Mouse (Mus musculus) CH12.LX (cell line): ENCODE data around the gene Dnah3. TPM values are rescaled to one million over a fixed set of nuclear protein-coding genes. Genes with fewer than 3 reads are reported as not detected.

Source experiments
- DNase-seq: peaks from one replicate; pipeline ENCODE4 v3.0.0-alpha.2; 2013; ENCODE audit errors: extremely low read depth
- H3K27ac ChIP-seq: 2 replicates; pipeline ENCODE4 v1.5.1; 2012; ENCODE audit warnings: low read depth, mild to moderate bottlenecking, control low read depth, moderate library complexity; ENCODE audit not compliant: insufficient read depth
- H3K27me3 ChIP-seq: replicated peaks from 2 replicates; pipeline ENCODE3; 2012; ENCODE audit warnings: inconsistent platforms
- H3K36me3 ChIP-seq, 2 experiments: replicated peaks in 1 of 2; 2 replicates each; pipeline versions ENCODE3 to v1.6.1; 2012; ENCODE audit warnings: inconsistent platforms in 1 of 2, low read length in 1 of 2, mild to moderate bottlenecking in 1 of 2, mixed read lengths in 1 of 2, moderate library complexity in 1 of 2; ENCODE audit not compliant: control insufficient read depth in 1 of 2, insufficient read depth in 1 of 2
- H3K4me1 ChIP-seq, 2 experiments: 2 replicates each; pipeline ENCODE4 v1.6.1; 2012; ENCODE audit warnings: inconsistent platforms in 1 of 2, moderate library complexity in 1 of 2; ENCODE audit not compliant: insufficient read depth in 2 of 2, control insufficient read depth in 1 of 2
- H3K4me2 ChIP-seq: 2 replicates; pipeline ENCODE4 v1.6.1; 2012; ENCODE audit warnings: low read depth, mild to moderate bottlenecking, control low read depth; ENCODE audit not compliant: poor library complexity, insufficient read depth, severe bottlenecking
- H3K4me3 ChIP-seq, 3 experiments: fragments of 150-350 bp in 1 of 3; sonication (generic) in 1 of 3; replicated peaks in 1 of 3; 2 replicates each; pipeline versions ENCODE3 to v1.5.1; 2011 to 2012; ENCODE audit warnings: low read depth in 2 of 3, low read length in 2 of 3, mild to moderate bottlenecking in 2 of 3, moderate library complexity in 2 of 3, control low read depth in 1 of 3, improper control_type of control experiment in 1 of 3, inconsistent platforms in 1 of 3, mixed read lengths in 1 of 3; ENCODE audit not compliant: poor library complexity in 1 of 3
- H3K79me2 ChIP-seq: replicated peaks from 2 replicates; pipeline ENCODE4 v1.6.1; 2012; ENCODE audit warnings: mild to moderate bottlenecking, moderate library complexity; ENCODE audit not compliant: control insufficient read depth, poor library complexity, insufficient read depth, severe bottlenecking; ENCODE audit errors: extremely low read depth
- H3K9ac ChIP-seq: 2 replicates; pipeline ENCODE4 v1.6.1; 2012; ENCODE audit warnings: low read depth, mild to moderate bottlenecking, control low read depth, moderate library complexity; ENCODE audit not compliant: insufficient read depth
- H3K9me3 ChIP-seq: replicated peaks from 2 replicates; pipeline ENCODE3; 2012; ENCODE audit warnings: low read length, inconsistent platforms, mixed read lengths
- CHD1 ChIP-seq: IDR thresholded peaks from 2 replicates; pipeline ENCODE4 v1.6.1; 2012; ENCODE audit warnings: low read depth, low read length, improper control_type of control experiment, inconsistent platforms
- CTCF ChIP-seq, 2 experiments: IDR thresholded peaks in 1 of 2; conservative IDR thresholded peaks in 1 of 2; 2 replicates each; pipeline ENCODE4 v1.5.1; 2011 to 2012; ENCODE audit warnings: low read depth in 2 of 2, low read length in 2 of 2, improper control_type of control experiment in 1 of 2, inconsistent platforms in 1 of 2, mild to moderate bottlenecking in 1 of 2, moderate library complexity in 1 of 2
- ELF1 ChIP-seq: IDR thresholded peaks from 2 replicates; pipeline ENCODE4 v1.6.1; 2014; ENCODE audit warnings: low read depth, mild to moderate bottlenecking, inconsistent platforms, low read length, improper control_type of control experiment
- HCFC1 ChIP-seq: IDR thresholded peaks from 2 replicates; pipeline ENCODE4 v1.6.1; 2012; ENCODE audit warnings: low read depth, mild to moderate bottlenecking, inconsistent platforms, low read length, improper control_type of control experiment
- JUND ChIP-seq: conservative IDR thresholded peaks from 2 replicates; pipeline ENCODE4 v1.6.1; 2011; ENCODE audit warnings: low read depth, low read length, improper control_type of control experiment
- MAZ ChIP-seq: IDR thresholded peaks from 2 replicates; pipeline ENCODE4 v1.6.1; 2012; ENCODE audit warnings: low read depth, mild to moderate bottlenecking, inconsistent platforms, low read length, improper control_type of control experiment, moderate library complexity
- POLR2A ChIP-seq: IDR thresholded peaks from 2 replicates; pipeline ENCODE4 v1.6.1; 2011; ENCODE audit warnings: low read depth, mild to moderate bottlenecking, improper control_type of control experiment, low read length
- RAD21 ChIP-seq: IDR thresholded peaks from 2 replicates; pipeline ENCODE4 v1.6.1; 2011; ENCODE audit warnings: low read depth, mild to moderate bottlenecking, low read length, improper control_type of control experiment, moderate library complexity
- RCOR1 ChIP-seq: conservative IDR thresholded peaks from 2 replicates; pipeline ENCODE4 v1.6.1; 2012; ENCODE audit warnings: low read depth, mild to moderate bottlenecking, inconsistent platforms, low read length, improper control_type of control experiment
- SMC3 ChIP-seq: IDR thresholded peaks from 2 replicates; pipeline ENCODE4 v1.6.1; 2011; ENCODE audit warnings: low read depth, low read length, improper control_type of control experiment
- TBP ChIP-seq: conservative IDR thresholded peaks from 2 replicates; pipeline ENCODE4 v1.6.1; 2011; ENCODE audit warnings: low read depth, low read length, improper control_type of control experiment
- UBTF ChIP-seq: IDR thresholded peaks from 2 replicates; pipeline ENCODE4 v1.6.1; 2012; ENCODE audit warnings: low read depth, mild to moderate bottlenecking, inconsistent platforms, low read length, improper control_type of control experiment, moderate library complexity
- USF1 ChIP-seq: IDR thresholded peaks from 2 replicates; pipeline ENCODE4 v1.6.1; 2014; ENCODE audit warnings: low read depth, mild to moderate bottlenecking, inconsistent platforms, low read length, improper control_type of control experiment
- dilution Hi-C: fragments of 300-500 bp; cut with MboI; formaldehyde crosslinking; loops from 2 replicates; pipeline ENCODE4 v1.14.3; 2020; ENCODE audit warnings: low sequenced_read_pairs; ENCODE audit not compliant: extremely low pct_unique_long_range_greater_than_20kb, extremely low pct_ligation_motif_present
- in situ Hi-C: fragments of 300-500 bp; cut with MboI; formaldehyde crosslinking; loops from 3 replicates; pipeline ENCODE4 v1.14.3; 2019; ENCODE audit warnings: low sequenced_read_pairs, low pct_ligation_motif_present, low pct_unique_long_range_greater_than_20kb, mixed read lengths
- polyA plus RNA-seq: library from polyadenylated mRNA; unstranded; fragments of >175 nt; gene quantifications from 2 replicates; pipeline ENCODE4 v1.2.1, GENCODE M21; 2012; ENCODE audit warnings: low read depth; ENCODE audit not compliant: insufficient read length
- total RNA-seq, 2 experiments: library from RNA; depleted of rRNA; stranded (reverse); fragments of 300-350 nt in 1 of 2; fragments of >200 nt in 1 of 2; gene quantifications; 2 replicates each; pipeline ENCODE4 v1.2.3; 2012 to 2014

The Dnah3 gene
- total and polyA plus RNA-seq, 3 experiments, result not detected

DNA sequence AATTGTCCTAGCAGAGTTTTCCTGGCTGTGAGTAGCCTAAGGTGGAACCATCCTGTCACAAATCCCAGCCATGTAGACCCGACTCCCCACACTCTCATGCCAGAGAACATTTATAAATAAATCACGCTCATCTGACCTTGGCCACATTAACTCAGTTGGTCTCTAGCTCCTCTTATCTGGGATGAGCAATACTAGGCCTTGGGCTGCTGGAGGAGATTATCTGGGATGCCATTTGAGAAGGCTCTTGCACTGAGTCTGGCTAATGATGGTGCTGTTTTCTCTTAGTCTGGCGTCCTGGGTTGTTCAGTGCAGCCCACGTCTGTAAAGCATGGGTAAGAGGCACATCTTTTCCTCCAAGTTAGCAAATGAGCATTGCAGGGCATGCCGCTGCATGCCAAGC is 14.6 kb upstream of the Dnah3 start:
- Histone ChIP-seq H3K4me1 (no peaks in the 10 kb centered on the region), H3K9me3 (no peaks in the 10 kb centered on the region), H3K4me3 (no peak overlapping the region), H3K4me2 (no peak overlapping the region), H3K27ac (no peak overlapping the region), H3K9ac (no peak overlapping the region), H3K79me2 (no peaks in the 10 kb centered on the region), H3K27me3 (no peaks in the 10 kb centered on the region), H3K36me3 (no peaks in the 10 kb centered on the region)
- no peak for TF ChIP-seq TBP
- no peak for TF ChIP-seq RCOR1
- no peak for TF ChIP-seq UBTF
- no peak for TF ChIP-seq USF1
- no peak for TF ChIP-seq SMC3
- TF ChIP-seq HCFC1, result no peak
- TF ChIP-seq CHD1, result no peak
- no peak for TF ChIP-seq ELF1
- TF ChIP-seq POLR2A, result no peak
- dilution Hi-C loops (no loop called here), in situ Hi-C loops (loop anchor here (25.0 kb wide), 1 partner anchor 528 kb away; the partner anchor contains the start of gene Uqcrc2)
- DNase-seq, result no peak

DNA sequence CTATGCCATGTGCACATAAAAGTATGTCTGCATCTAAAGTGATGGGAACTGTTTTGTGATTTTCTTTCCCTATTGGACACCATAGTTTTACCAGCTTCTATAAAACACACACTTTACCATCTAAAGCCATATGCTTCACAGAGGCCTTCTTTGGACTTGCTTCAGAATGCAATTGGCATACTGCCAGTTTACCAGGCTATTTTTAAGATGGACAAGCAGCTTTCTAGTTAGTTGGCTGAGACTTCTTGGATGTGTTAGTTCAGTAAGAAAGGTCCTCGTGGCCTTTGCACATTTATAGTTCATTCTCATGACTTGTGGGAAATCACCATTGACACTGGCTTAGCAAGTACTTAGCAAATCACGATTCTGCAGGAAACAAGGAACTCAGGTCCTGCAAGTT is 11.3 kb upstream of the Dnah3 start:
- in situ Hi-C loops, result loop anchor here (25.0 kb wide), 1 partner anchor 531 kb away; the partner anchor contains the start of gene Uqcrc2
- no peak overlapping the region for H3K4me3 ChIP-seq
- dilution Hi-C loops, result no loop called here
- H3K4me2 ChIP-seq, result no peak overlapping the region
- H3K9ac ChIP-seq, result no peak overlapping the region
- H3K9me3 ChIP-seq, result no peaks in the 10 kb centered on the region
- no peak overlapping the region for H3K27ac ChIP-seq
- DNase-seq, result no peak
- H3K4me1 ChIP-seq, result no peaks in the 10 kb centered on the region
- H3K36me3 ChIP-seq, result no peaks in the 10 kb centered on the region
- no peaks in the 10 kb centered on the region for H3K27me3 ChIP-seq
- no peaks in the 10 kb centered on the region for H3K79me2 ChIP-seq
- TF ChIP-seq JUND, result no peak
- TF ChIP-seq, all 38 proteins: peak for 0

DNA sequence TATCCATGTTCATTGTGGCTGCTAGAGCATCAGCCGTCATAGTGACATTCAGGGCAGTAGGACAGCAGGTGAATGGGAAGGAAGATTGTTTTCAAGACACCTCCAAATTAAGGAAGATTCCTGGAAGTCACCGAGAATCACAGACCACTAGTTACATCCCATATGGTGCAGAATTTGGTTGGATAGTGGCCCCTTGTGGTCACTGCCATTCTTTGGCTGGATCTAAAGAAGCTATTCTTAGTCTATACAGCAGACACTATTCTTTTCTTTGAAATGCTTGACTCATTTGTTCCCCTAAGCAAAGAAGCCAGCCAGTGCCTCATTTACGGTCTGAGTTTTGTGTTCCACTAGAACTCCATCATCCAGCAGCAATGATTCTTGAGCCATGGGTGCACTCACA is 9.9 kb upstream of the Dnah3 start:
- dilution Hi-C loops (no loop called here), in situ Hi-C loops (loop anchor here (25.0 kb wide), 1 partner anchor 532 kb away; the partner anchor contains the start of gene Uqcrc2)
- H3K36me3 ChIP-seq, result no peaks in the 10 kb centered on the region
- H3K4me1 ChIP-seq, result no peaks in the 10 kb centered on the region
- no peaks in the 10 kb centered on the region for H3K79me2 ChIP-seq
- peak overlapping the region; percentile 8; the same call in 1 of the 2 replicates for H3K4me2 ChIP-seq
- H3K4me3 ChIP-seq, result no peak overlapping the region
- DNase-seq, result no peak
- no peak overlapping the region for H3K27ac ChIP-seq
- no peak for TF ChIP-seq MAZ
- peak in 1 of 2 experiments; percentile 42; a peak in 2 of 4 replicates for TF ChIP-seq CTCF (conservative IDR thresholded peaks at IDR 0.05 in 1 of 2, IDR thresholded peaks at IDR 0.05 in 1 of 2; ENCODE audit: low read depth in 2 of 2, low read length in 2 of 2)
- peak; percentile 24; the same call in 1 of the 2 replicates for TF ChIP-seq SMC3
- TF ChIP-seq RAD21, result peak; percentile 38
- TF ChIP-seq, all 38 proteins: peak for 3
- H3K9ac ChIP-seq, result no peak overlapping the region
- H3K27me3 ChIP-seq, result no peaks in the 10 kb centered on the region
- no peaks in the 10 kb centered on the region for H3K9me3 ChIP-seq
